Mouse (Mus musculus): ENCODE measurements around the gene Ltbp2. TPM values are rescaled to one million over a fixed set of nuclear protein-coding genes. Genes with fewer than 3 reads are reported as not detected.

Ltbp2 gene
- total RNA-seq, 2 experiments from 2014 or later: 1.3 to 3.0 TPM

- DNase-seq: no peak
Measured at GRCm38 (mm10) chr12:84756016-84756415, 120.3 kb downstream of the Ltbp2 start.

- DNase-seq: peak; percentile 37 to 85
Measured at GRCm38 (mm10) chr12:84755008-84755695, 121.2 kb downstream of the Ltbp2 start.

GRCm38 (mm10) chr12:84752131-84752977, 124.0 kb downstream of the Ltbp2 start:
- DNase-seq: peak in 1 of 2 experiments; percentile 46

- DNase-seq: peak; percentile 59 to 74
Measured at GRCm38 (mm10) chr12:84750661-84751060, 125.7 kb downstream of the Ltbp2 start.

- peak in 1 of 2 experiments; percentile 33 for DNase-seq
Measured at GRCm38 (mm10) chr12:84748134-84748533, 128.2 kb downstream of the Ltbp2 start.

- DNase-seq: no peak
Measured at GRCm38 (mm10) chr12:84745700-84746099, 130.6 kb downstream of the Ltbp2 start.

GRCm38 (mm10) chr12:84743496-84743895, 132.8 kb downstream of the Ltbp2 start:
- DNase-seq: no peak

- peak in 1 of 2 experiments; percentile 23 for DNase-seq
Measured at GRCm38 (mm10) chr12:84733366-84733765, 143.0 kb downstream of the Ltbp2 start.

Other genes starting within 250 kb of the Ltbp2 start
- not detected for gene Vrtn, start 235.5 kb downstream of the Ltbp2 start, total RNA-seq (2021)
- under 1 TPM in 1 of 2 experiments, not detected in 1; 0.23 TPM for gene Syndig1l, start 177.7 kb downstream of the Ltbp2 start, total RNA-seq (2021)
- 10 to 100 TPM; 29.6 to 35.3 TPM for gene Npc2, start 103.4 kb downstream of the Ltbp2 start, total RNA-seq (2021)
- 10 to 100 TPM; 88.4 to 92.6 TPM for gene Isca2, start 103.3 kb downstream of the Ltbp2 start, total RNA-seq (2021)
- gene Fcf1, start 94.4 kb upstream of the Ltbp2 start, total RNA-seq (2021): 10 to 100 TPM; 38.0 to 46.1 TPM
- 10 to 100 TPM; 40.8 to 50.3 TPM for gene Arel1, start 94.4 kb upstream of the Ltbp2 start, total RNA-seq (2021)
- 10 to 100 TPM; 27.0 to 29.4 TPM for gene Ylpm1, start 119.8 kb upstream of the Ltbp2 start, total RNA-seq (2021)
- 1 to 10 TPM; 1.5 to 2.6 TPM for gene Prox2, start 234.2 kb upstream of the Ltbp2 start, total RNA-seq (2021)
- 100 to 1,000 TPM; 759 to 769 TPM for gene Dlst, start 234.3 kb upstream of the Ltbp2 start, total RNA-seq (2021)

Data from heart, adult 18-20 months (tissue).